Mouse (Mus musculus) olfactory bulb, adult 2 months (tissue): Measurements from ENCODE around the gene Acbd4.

Experiments used
- CTCF ChIP-seq: fragments of 200-500 bp; IDR thresholded peaks from 2 replicates; pipeline ENCODE4 v1.5.1; 2012; ENCODE audit warnings: low read depth, mild to moderate bottlenecking, low read length, moderate library complexity; ENCODE audit not compliant: insufficient read depth
- POLR2A ChIP-seq: fragments of 200-500 bp; IDR thresholded peaks from 2 replicates; pipeline ENCODE4 v1.6.1; 2012; ENCODE audit warnings: mild to moderate bottlenecking, low read depth, low read length, moderate library complexity; ENCODE audit not compliant: insufficient read depth

GRCm38 (mm10) chr11:103102725-103103349, 1.4 kb downstream of the Acbd4 start:
- no peak for TF ChIP-seq POLR2A
- TF ChIP-seq CTCF: peak; percentile 100
